Mouse (Mus musculus) liver, embryonic 16.5 days (tissue): ENCODE measurements around the gene Hist1h4n. TPM values are rescaled to one million over a fixed set of nuclear protein-coding genes. Genes with fewer than 3 reads are reported as not detected.
"Not testable (repeated sequence)": the region's sequence is repeated elsewhere in the genome, so short reads cannot be mapped to it uniquely, and the experiment has no call there.

Experiments used
- ATAC-seq: fragments of 200-750 bp; cut with Nextera tagmentation; 2 replicates; pipeline ENCODE4 v1.8.0; 2017; ENCODE audit warnings: low read depth, mild to moderate bottlenecking, moderate number of reproducible peaks, moderate library complexity
- H3K27ac ChIP-seq: fragments of 300-500 bp; sonication (generic); 2 replicates; pipeline ENCODE4 v1.5.1; 2014; ENCODE audit warnings: mild to moderate bottlenecking, low read length
- H3K27me3 ChIP-seq: fragments of 300-500 bp; sonication (generic); 2 replicates; pipeline ENCODE4 v1.6.1; 2014; ENCODE audit warnings: low read depth, low read length, mixed read lengths; ENCODE audit not compliant: control insufficient read depth, insufficient read depth
- H3K36me3 ChIP-seq: fragments of 300-500 bp; sonication (generic); 2 replicates; pipeline ENCODE4 v1.6.1; 2014; ENCODE audit warnings: mild to moderate bottlenecking; ENCODE audit not compliant: control insufficient read depth, insufficient read depth
- H3K4me1 ChIP-seq: fragments of 300-500 bp; sonication (generic); 2 replicates; pipeline ENCODE4 v1.6.1; 2014; ENCODE audit warnings: low read depth, low read length, mixed read lengths; ENCODE audit not compliant: control insufficient read depth
- H3K4me2 ChIP-seq: fragments of 300-500 bp; sonication (generic); 2 replicates; pipeline ENCODE4 v1.6.1; 2014; ENCODE audit warnings: low read depth, low read length, mixed read lengths
- H3K4me3 ChIP-seq: fragments of 300-500 bp; sonication (generic); 2 replicates; pipeline ENCODE4 v1.5.1; 2014; ENCODE audit warnings: low read depth, mild to moderate bottlenecking, low read length
- H3K9ac ChIP-seq: fragments of 300-500 bp; sonication (generic); 2 replicates; pipeline ENCODE4 v1.6.1; 2014; ENCODE audit warnings: low read depth, low read length
- H3K9me3 ChIP-seq: fragments of 300-500 bp; sonication (generic); replicated peaks from 2 replicates; pipeline ENCODE4 v1.6.1; 2016; ENCODE audit warnings: low read length; ENCODE audit not compliant: control insufficient read depth
- WGBS: fragments of 180-500 bp; shearing (Covaris S2); extraction: QIAGEN DNeasy Blood & Tissue Kit; methylation state at CpG from one replicate; pipeline ENCODE4 v1.1.7; 2014; ENCODE audit not compliant: insufficient replicate concordance; 5-methylcytosine and 5-hydroxymethylcytosine counted together
- polyA plus RNA-seq: library from polyadenylated mRNA; unstranded; fragments of >200 nt; fragmentation: Nextera tagmentation; extraction: Ambion mirVana; gene quantifications from 2 replicates; pipeline ENCODE4 v1.2.1, GENCODE M21; 2015

Gene Hist1h4n
- polyA plus RNA-seq, 1 experiment from 2014 or later = 25.5 TPM

DNA sequence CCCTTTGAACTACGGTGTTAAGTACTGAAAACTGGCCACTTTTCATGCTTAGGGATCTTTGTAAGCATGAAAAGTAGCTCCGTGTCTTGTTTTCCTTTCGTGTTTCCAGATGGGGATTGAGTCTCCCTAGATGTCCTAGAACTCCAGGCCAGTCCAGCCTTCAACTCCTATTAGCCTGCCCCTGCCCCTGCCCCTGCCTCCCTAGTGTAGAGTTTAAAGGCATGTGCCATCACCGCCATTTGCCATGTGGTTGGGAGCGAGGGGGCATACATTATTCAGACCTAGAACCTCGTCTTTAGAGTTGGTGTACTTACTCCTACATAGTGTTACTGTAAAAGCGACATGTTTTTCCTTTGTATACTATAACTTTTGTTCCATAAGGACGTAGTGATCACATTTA lies 20.9 kb downstream of the Hist1h4n start:
- not testable (repeated sequence) for H3K9ac ChIP-seq, H3K27me3 ChIP-seq, H3K36me3 ChIP-seq, H3K9me3 ChIP-seq, H3K4me3 ChIP-seq, H3K4me2 ChIP-seq, H3K4me1 ChIP-seq, H3K27ac ChIP-seq
- no CpG with 5 or more reads among the region's 8 CpGs for WGBS
- peak; percentile 3; the same call in 1 of the 2 replicates for ATAC-seq

DNA sequence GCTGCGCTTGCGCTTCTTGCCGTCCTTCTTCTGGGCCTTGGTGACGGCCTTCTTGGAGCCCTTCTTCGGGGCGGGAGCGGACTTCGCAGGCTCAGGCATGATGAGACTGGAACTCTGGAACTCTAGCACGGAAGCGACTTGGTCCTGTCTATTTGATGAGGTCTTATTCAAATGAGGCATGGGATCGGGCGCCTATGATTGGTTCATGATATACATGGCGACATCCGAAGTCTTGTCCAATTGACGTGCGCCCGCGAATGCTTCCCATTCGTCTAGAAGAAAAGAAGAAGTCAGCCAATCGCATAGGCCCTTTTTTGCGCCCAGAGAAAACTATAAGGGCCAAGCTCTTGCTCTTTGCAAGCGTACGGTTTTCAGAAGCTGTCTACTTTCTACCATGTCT lies 21.9 kb downstream of the Hist1h4n start, which contains the start of the genes Hist1h2bq and Hist1h2ao:
TSS of gene Hist1h2bq (minus strand) at position 125 of the 400 bp plus-strand sequence.
TSS of gene Hist1h2ao (plus strand) at position 393 of the 400 bp plus-strand sequence.
- H3K27me3 ChIP-seq, H3K9me3 ChIP-seq, H3K36me3 ChIP-seq, H3K27ac ChIP-seq, H3K9ac ChIP-seq, H3K4me3 ChIP-seq, H3K4me1 ChIP-seq, H3K4me2 ChIP-seq: not testable (repeated sequence)
- ATAC-seq = peak; percentile 86
- no CpG with 5 or more reads among the region's 23 CpGs for WGBS

DNA sequence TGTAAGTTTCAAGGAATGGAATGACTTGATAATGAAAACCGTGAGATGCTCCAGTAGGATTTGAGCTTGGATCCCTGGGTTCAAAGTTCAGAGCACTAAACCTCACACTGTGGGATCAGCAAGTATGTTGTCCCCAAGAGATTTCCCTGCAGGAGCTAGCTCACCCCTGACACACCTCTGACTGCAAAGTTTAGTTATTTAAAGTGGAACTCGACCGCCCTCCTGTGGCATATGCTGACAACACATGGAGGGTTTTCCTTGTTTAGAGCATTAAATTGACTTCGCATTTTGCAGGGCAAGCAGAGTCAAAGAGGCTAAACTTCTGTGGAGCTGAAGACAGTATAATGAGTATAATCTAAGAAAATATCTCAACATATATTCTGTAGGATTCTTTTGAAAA lies 28.9 kb downstream of the Hist1h4n start:
- H3K4me2 ChIP-seq, H3K36me3 ChIP-seq, H3K4me1 ChIP-seq, H3K27ac ChIP-seq, H3K9ac ChIP-seq, H3K4me3 ChIP-seq, H3K9me3 ChIP-seq, H3K27me3 ChIP-seq: not testable (repeated sequence)
- peak; percentile 65 for ATAC-seq
- WGBS = no CpG with 5 or more reads among the region's 4 CpGs

DNA sequence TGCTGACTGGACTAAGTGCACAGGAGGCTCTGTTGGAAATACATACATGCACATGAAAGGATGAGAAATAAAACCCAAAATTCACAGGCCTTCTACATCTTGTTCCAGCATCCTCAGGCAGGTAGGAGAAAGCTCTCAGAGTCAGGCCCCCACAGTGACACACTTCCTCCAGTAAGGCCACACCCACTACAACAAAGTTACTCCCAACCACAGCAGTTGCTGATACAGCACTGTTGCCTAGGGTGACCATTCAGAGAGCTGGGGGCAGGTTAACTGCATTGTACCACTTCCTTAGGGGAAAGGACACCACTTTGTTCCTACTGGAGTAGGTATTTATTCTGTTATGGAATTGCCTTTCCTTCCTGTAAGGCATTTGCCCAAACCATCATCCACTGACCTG lies 34.8 kb downstream of the Hist1h4n start:
- not testable (repeated sequence) for H3K4me1 ChIP-seq, H3K9me3 ChIP-seq, H3K4me3 ChIP-seq, H3K27ac ChIP-seq, H3K36me3 ChIP-seq, H3K9ac ChIP-seq, H3K27me3 ChIP-seq, H3K4me2 ChIP-seq
- peak; percentile 67; the same call in 1 of the 2 replicates for ATAC-seq

DNA sequence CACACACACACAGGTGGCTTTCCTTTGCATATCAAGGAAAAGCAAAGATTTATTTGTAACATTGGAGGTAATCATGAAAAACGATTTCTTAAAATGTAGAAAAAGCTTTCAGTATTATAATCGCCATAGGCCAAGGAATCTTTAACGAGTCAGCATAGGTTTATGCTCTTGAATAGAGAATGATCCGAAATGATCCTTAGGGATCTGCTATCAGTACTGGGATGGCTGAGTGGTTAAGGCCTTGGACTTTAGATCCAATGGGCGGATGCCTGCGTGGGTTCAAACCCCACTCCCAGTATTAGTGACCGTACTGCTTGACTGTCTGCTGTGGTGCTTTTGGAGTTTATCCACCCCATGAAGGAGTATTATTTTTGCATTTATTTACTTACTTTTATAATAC lies 36.4 kb downstream of the Hist1h4n start:
- Histone ChIP-seq H3K4me3 (no peak overlapping the region), H3K9ac (no peak overlapping the region), H3K36me3 (no peaks in the 10 kb centered on the region), H3K27ac (no peak overlapping the region), H3K9me3 (no peaks in the 10 kb centered on the region), H3K4me1 (peaks cover under 1% of the 10 kb centered on the region; the same call in 1 of the 2 replicates), H3K27me3 (no peaks in the 10 kb centered on the region), H3K4me2 (no peak overlapping the region)
- ATAC-seq = no peak
- 75% methylated on average over 7 of the region's 7 CpGs for WGBS

DNA sequence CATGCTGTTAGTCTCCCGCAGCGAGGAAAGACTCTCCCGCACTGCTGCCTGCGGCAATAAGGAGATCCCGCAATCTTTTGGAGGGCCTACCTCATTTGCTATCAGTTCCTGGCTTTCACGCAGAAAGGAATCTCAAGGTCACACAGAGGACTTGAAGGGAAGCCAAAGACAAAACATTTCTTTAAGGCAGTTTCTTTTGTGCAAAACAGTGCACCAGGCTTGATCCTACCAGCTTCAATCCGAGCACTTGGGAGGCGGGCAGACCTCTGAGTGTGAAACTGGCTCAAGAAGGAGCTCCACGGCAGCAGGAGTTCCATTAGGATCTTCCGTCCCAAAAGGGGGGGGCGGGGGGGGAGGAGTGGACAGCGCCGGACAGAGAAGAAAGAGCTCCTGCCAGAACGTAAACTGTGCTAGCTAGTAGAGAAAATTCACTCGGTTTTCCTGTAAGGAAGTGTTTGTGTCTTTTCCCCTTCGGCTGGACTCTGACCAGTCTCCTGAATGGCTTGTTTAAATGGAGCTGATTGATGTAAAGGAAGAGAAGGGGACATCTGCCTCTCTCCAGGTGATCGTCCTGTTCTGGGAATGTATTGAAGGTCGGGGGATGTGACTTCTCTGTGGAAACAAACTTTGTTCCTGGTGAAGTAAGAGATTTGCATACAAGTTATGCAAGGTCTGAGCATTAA lies 41.3 kb downstream of the Hist1h4n start:
- no peaks in the 10 kb centered on the region for H3K36me3 ChIP-seq

DNA sequence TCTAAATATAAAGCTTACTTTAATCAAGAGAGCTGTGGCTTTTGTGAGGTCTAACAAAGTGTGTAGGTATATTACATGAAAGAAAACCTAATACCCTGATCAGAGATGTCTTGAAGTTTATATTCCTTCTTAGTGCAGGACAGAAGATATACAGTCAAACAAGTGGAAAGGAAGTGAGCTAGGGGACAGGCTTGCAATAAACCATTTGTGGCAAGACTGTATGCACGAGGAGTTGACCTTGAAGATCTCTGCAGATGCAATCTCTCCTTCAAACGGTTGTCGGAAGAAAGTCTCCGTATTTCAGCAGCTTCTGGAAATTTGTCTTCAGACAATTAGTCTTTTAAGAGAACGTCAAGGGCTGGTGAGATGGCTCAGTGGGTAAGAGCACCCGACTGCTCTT lies 42.1 kb downstream of the Hist1h4n start:
- WGBS = 36% methylated on average over 6 of the region's 6 CpGs
- Histone ChIP-seq H3K27me3 (no peaks in the 10 kb centered on the region), H3K36me3 (no peaks in the 10 kb centered on the region), H3K9me3 (no peaks in the 10 kb centered on the region), H3K9ac (no peak overlapping the region), H3K27ac (no peak overlapping the region), H3K4me1 (peaks cover 14% of the 10 kb centered on the region), H3K4me2 (no peak overlapping the region), H3K4me3 (no peak overlapping the region)
- ATAC-seq = no peak

More for the DNA sequence above, 41.3 kb downstream of the Hist1h4n start:
- peaks cover 14% of the 10 kb centered on the region for H3K4me1 ChIP-seq
- 0 out of 2 replicates have a peak overlapping the region, but pooled peaks have one; percentile 1 for H3K4me3 ChIP-seq
- no peak overlapping the region for H3K27ac ChIP-seq
- H3K9me3 ChIP-seq = no peaks in the 10 kb centered on the region
- peak overlapping the region; percentile 34 for H3K4me2 ChIP-seq
- H3K27me3 ChIP-seq = no peaks in the 10 kb centered on the region
- ATAC-seq = no peak
- 37% methylated on average over 17 of the region's 18 CpGs for WGBS
- H3K9ac ChIP-seq = peak overlapping the region; percentile 9; the same call in 1 of the 2 replicates

DNA sequence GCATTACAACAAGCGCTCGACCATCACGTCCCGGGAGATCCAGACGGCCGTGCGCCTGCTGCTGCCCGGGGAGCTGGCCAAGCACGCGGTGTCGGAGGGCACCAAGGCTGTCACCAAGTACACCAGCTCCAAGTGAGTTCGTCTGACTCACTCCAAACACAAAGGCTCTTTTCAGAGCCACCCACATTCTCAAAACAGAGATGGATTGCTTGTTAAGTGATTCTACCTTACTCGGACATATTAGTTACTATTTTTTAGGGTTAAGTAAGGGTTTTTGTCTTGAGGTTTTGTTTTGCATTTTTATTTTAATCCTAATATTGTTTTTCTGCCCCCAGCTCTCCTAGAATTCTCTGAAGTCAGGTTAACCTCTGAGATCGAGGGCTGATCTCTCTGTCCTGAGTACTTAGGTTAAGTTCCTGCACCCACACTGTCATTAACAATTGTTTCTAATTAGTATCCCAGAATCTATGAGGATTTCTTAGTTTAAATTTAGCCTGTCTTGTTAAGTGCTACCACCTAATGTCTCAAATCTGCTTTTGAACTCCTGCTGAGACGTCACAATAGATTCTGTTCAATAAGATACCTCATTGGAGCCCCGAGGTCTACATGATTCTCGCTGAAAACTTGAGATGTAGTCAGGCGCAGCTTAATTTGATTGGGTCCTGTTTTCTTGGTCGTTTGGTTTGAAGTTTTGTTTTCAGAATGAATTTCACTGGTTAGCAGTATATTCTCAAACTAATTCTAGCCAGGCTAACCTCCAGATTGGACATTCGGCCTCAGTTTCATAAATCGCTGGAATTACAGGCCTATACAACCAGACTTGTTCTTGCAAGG lies 44.0 kb downstream of the Hist1h4n start:
- Histone ChIP-seq H3K4me3 (peak overlapping the region; percentile 60), H3K4me2 (peak overlapping the region; percentile 61), H3K9me3 (no peaks in the 10 kb centered on the region), H3K4me1 (peaks cover 24% of the 10 kb centered on the region), H3K36me3 (no peaks in the 10 kb centered on the region), H3K27me3 (no peaks in the 10 kb centered on the region), H3K9ac (peak overlapping the region; percentile 65), H3K27ac (peak overlapping the region; percentile 96)
- ATAC-seq = peak; percentile 6
- 25% methylated on average over 13 of the region's 21 CpGs for WGBS
